Mouse (Mus musculus) spleen, adult 2 months (tissue): ENCODE measurements at regions not wholly inside any gene's neighbourhood (a gene's known extent, or its start where the extent isn't known, plus 50 kb on each side); places are given as distances from the start of the nearest gene placed in this dataset.

Source experiments
- CTCF ChIP-seq: fragments of 200-500 bp; IDR thresholded peaks from 2 replicates; pipeline ENCODE4 v1.5.1; 2011; ENCODE audit warnings: mild to moderate bottlenecking, inconsistent platforms; ENCODE audit not compliant: insufficient read depth, insufficient read length, insufficient replicate concordance; ENCODE audit errors: extremely low read depth
- POLR2A ChIP-seq: fragments of 200-500 bp; IDR thresholded peaks from 2 replicates; pipeline ENCODE4 v1.6.1; 2011; ENCODE audit warnings: low read depth, low read length, inconsistent platforms

DNA sequence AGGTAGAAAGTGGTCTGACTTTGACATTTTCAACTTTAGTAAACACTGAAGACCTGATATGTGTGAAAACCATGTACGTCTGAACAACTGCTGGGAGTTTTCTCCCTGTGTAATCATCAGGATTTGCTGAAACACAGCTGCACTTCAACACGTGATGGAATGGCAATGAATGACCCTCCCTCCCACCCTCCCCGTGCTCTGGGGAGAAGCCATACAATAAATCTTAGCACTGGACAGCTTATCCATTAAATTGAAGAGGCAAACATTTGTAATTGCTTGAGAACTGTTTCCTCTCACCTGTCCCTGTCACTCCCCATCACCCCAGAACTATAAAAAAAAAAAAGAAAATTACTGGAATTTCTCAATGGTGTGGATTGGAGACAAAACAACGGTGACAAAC lies 159.1 kb downstream of the Calcrl start:
- no peak for TF ChIP-seq CTCF
- no peak for TF ChIP-seq POLR2A
